Mouse (Mus musculus) heart, adult 2 months (tissue): Measurements from ENCODE around the gene Ffar4. TPM values are rescaled to one million over a fixed set of nuclear protein-coding genes. Genes with fewer than 3 reads are reported as not detected.

Experiments
- DNase-seq, 2 experiments: peaks; one replicate each; pipeline ENCODE4 v3.0.0; 2021
- H3K27ac ChIP-seq: fragments of 200-600 bp; 2 replicates; pipeline ENCODE4 v1.8.1; 2022
- H3K27me3 ChIP-seq: fragments of 200-500 bp; 2 replicates; pipeline ENCODE4 v1.6.1; 2012; ENCODE audit warnings: mild to moderate bottlenecking, low read length, inconsistent platforms, mixed read lengths; ENCODE audit not compliant: control insufficient read depth, insufficient read depth
- H3K36me3 ChIP-seq: fragments of 200-500 bp; 2 replicates; pipeline ENCODE4 v1.6.1; 2012; ENCODE audit warnings: low read length, inconsistent platforms; ENCODE audit not compliant: control insufficient read depth, insufficient read depth
- H3K4me1 ChIP-seq: fragments of 200-500 bp; 2 replicates; pipeline ENCODE4 v1.6.1; 2011; ENCODE audit warnings: low read length; ENCODE audit not compliant: control insufficient read depth, insufficient read depth
- H3K4me3 ChIP-seq: fragments of 200-600 bp; 2 replicates; pipeline ENCODE4 v1.8.1; 2022
- H3K79me2 ChIP-seq: fragments of 200-500 bp; replicated peaks from 2 replicates; pipeline ENCODE4 v1.6.1; 2012; ENCODE audit warnings: mild to moderate bottlenecking, inconsistent platforms, low read length, moderate library complexity, mixed read lengths; ENCODE audit not compliant: control insufficient read depth, insufficient read depth
- H3K9ac ChIP-seq: fragments of 200-500 bp; 2 replicates; pipeline ENCODE4 v1.6.1; 2012; ENCODE audit warnings: low read depth, mild to moderate bottlenecking, control low read depth, inconsistent platforms, low read length, mixed read lengths
- CTCF ChIP-seq: fragments of 200-600 bp; IDR thresholded peaks from 2 replicates; pipeline ENCODE4 v1.8.1; 2022; ENCODE audit warnings: antibody characterized with exemption, mild to moderate bottlenecking, moderate library complexity
- EP300 ChIP-seq: fragments of 200-500 bp; IDR thresholded peaks from 2 replicates; pipeline ENCODE4 v1.6.1; 2011; ENCODE audit warnings: low read depth, low read length, control low read depth; ENCODE audit not compliant: insufficient read depth
- POLR2A ChIP-seq: fragments of 200-500 bp; IDR thresholded peaks from 2 replicates; pipeline ENCODE4 v1.6.1; 2011; ENCODE audit warnings: mild to moderate bottlenecking, low read depth, low read length, control low read depth; ENCODE audit not compliant: insufficient read depth
- WGBS: fragments of 180-500 bp; shearing (Covaris S2); methylation state at CpG from one replicate; pipeline ENCODE4 v1.1.7; 2018; 5-methylcytosine and 5-hydroxymethylcytosine counted together
- intact Hi-C: fragments of 180-260 bp; cut with DNase I; formaldehyde crosslinking; loops from one replicate; pipeline ENCODE4 v1.15.1; 2025
- polyA plus RNA-seq: library from polyadenylated mRNA; depleted of rRNA; stranded (reverse); fragments of >200 nt; gene quantifications from 2 replicates; pipeline ENCODE4 v1.2.3, GENCODE M21; 2012
- total RNA-seq, 2 experiments: library from RNA; stranded (reverse); gene quantifications; 2 replicates each; pipeline ENCODE4 v1.2.3; 2021

The Ffar4 gene
- total and polyA plus RNA-seq, 3 experiments: 0.20 to 2.3 TPM; not detected in 1

- Histone ChIP-seq H3K27me3 (peaks cover 1% of the 10 kb centered on the region; the same call in 1 of the 2 replicates), H3K27ac (no peak overlapping the region), H3K4me1 (no peaks in the 10 kb centered on the region), H3K9ac (no peak overlapping the region), H3K36me3 (no peaks in the 10 kb centered on the region), H3K4me3 (no peak overlapping the region), H3K79me2 (no peaks in the 10 kb centered on the region)
- intact Hi-C loops: no loop called here
- no peak for DNase-seq
- WGBS: 54% methylated on average over 8 of the region's 8 CpGs
- TF ChIP-seq CTCF (no peak), POLR2A (no peak), EP300 (no peak)
Observed at GRCm38 (mm10) chr19:38126656-38127055, 29.8 kb downstream of the Ffar4 start.

- Histone ChIP-seq H3K36me3 (no peaks in the 10 kb centered on the region), H3K27ac (no peak within 1 kb of the TSS), H3K27me3 (peaks cover 2% of the 10 kb centered on the region; the same call in 1 of the 2 replicates), H3K9ac (no peak within 1 kb of the TSS), H3K4me1 (no peaks in the 10 kb centered on the region), H3K79me2 (no peaks in the 10 kb centered on the region), H3K4me3 (no peak within 1 kb of the TSS)
- TF ChIP-seq EP300 (no peak), POLR2A (no peak)
- no peak for DNase-seq
- intact Hi-C loops: no loop called here
- 82% methylated on average over 6 of the region's 6 CpGs for WGBS
Observed at GRCm38 (mm10) chr19:38132481-38132880, 35.6 kb downstream of the Ffar4 start, which contains the start of gene Pde6c. Pde6c (plus strand) TSS chr19:38132781.

- Histone ChIP-seq H3K4me1 (no peaks in the 10 kb centered on the region), H3K36me3 (no peaks in the 10 kb centered on the region)
Observed at GRCm38 (mm10) chr19:38133986-38134385, 37.1 kb downstream of the Ffar4 start.

GRCm38 (mm10) chr19:38134806-38135205, 37.9 kb downstream of the Ffar4 start:
- no peaks in the 10 kb centered on the region for H3K79me2 ChIP-seq
- no peaks in the 10 kb centered on the region for H3K36me3 ChIP-seq
- DNase-seq: no peak
- H3K4me1 ChIP-seq: no peaks in the 10 kb centered on the region
- TF ChIP-seq POLR2A (no peak), EP300 (no peak), CTCF (no peak)
- H3K27me3 ChIP-seq: peaks cover 2% of the 10 kb centered on the region; the same call in 1 of the 2 replicates
- H3K4me3 ChIP-seq: no peak overlapping the region
- intact Hi-C loops: no loop called here
- 79% methylated on average over 6 of the region's 6 CpGs for WGBS
- no peak overlapping the region for H3K9ac ChIP-seq
- H3K27ac ChIP-seq: no peak overlapping the region

More at GRCm38 (mm10) chr19:38133986-38134385, 37.1 kb downstream of the Ffar4 start:
- TF ChIP-seq CTCF: no peak
- no peak for TF ChIP-seq EP300
- no peak for TF ChIP-seq POLR2A
- H3K9ac ChIP-seq: no peak overlapping the region
- no peak for DNase-seq
- H3K27ac ChIP-seq: no peak overlapping the region
- WGBS: 15% methylated on average over 11 of the region's 11 CpGs
- intact Hi-C loops: no loop called here
- peaks cover 2% of the 10 kb centered on the region; the same call in 1 of the 2 replicates for H3K27me3 ChIP-seq
- no peaks in the 10 kb centered on the region for H3K79me2 ChIP-seq
- H3K4me3 ChIP-seq: no peak overlapping the region

GRCm38 (mm10) chr19:38143540-38144271, 46.8 kb downstream of the Ffar4 start:
- no peak for DNase-seq
- Histone ChIP-seq H3K4me3 (no peak overlapping the region), H3K27me3 (no peaks in the 10 kb centered on the region), H3K9ac (no peak overlapping the region), H3K36me3 (no peaks in the 10 kb centered on the region), H3K4me1 (no peaks in the 10 kb centered on the region), H3K27ac (no peak overlapping the region), H3K79me2 (no peaks in the 10 kb centered on the region)
- WGBS: 49% methylated on average over 4 of the region's 4 CpGs
- no peak for TF ChIP-seq CTCF
- TF ChIP-seq POLR2A: no peak
- TF ChIP-seq EP300: no peak
- intact Hi-C loops: no loop called here

GRCm38 (mm10) chr19:38156243-38156642, 59.4 kb downstream of the Ffar4 start:
- DNase-seq: no peak
- Histone ChIP-seq H3K27me3 (no peaks in the 10 kb centered on the region; the same call in 1 of the 2 replicates), H3K4me3 (no peak overlapping the region), H3K27ac (no peak overlapping the region), H3K36me3 (no peaks in the 10 kb centered on the region), H3K9ac (no peak overlapping the region), H3K79me2 (no peaks in the 10 kb centered on the region), H3K4me1 (no peaks in the 10 kb centered on the region)
- whole genome bisulfite sequencing: 92% methylated on average over 1 of the region's 1 CpGs
- TF ChIP-seq CTCF: no peak
- no peak for TF ChIP-seq POLR2A
- no peak for TF ChIP-seq EP300
- intact Hi-C loops: no loop called here
